ENCODE assay signal across 9 mouse cellular contexts in genomic region chr11:80351832-80352430, GRCm38 (mm10). TPM values are rescaled to one million over a fixed set of nuclear protein-coding genes. Genes with fewer than 3 reads are reported as not detected.
DNase-seq lines count a peak whose midpoint lies in the region; ATAC-seq and TF ChIP-seq lines count a peak whose summit lies in the region.
"Had no signal": no experiment of that assay in that cellular context is flagged by ENCODE, and none has a peak within 500 bp of the region (broad histone marks: within the 10 kb centered on the region; RNA-seq: fewer than 3 reads in every experiment).

No protein-coding gene starts in this region.

- no peaks in the 10 kb centered on the region for H3K4me1 ChIP-seq in embryonic facial prominence, embryonic 10.5 days
- no peaks in the 10 kb centered on the region for H3K4me1 ChIP-seq in heart, postnatal 0 days (ENCODE audit: control insufficient read depth, insufficient read depth)

- no peak overlapping the region for H3K4me3 ChIP-seq in embryonic facial prominence, embryonic 10.5 days
- no peak overlapping the region for H3K4me3 ChIP-seq in heart, postnatal 0 days (ENCODE audit: low read depth, low read length)

- no peaks in the 10 kb centered on the region for H3K9me3 ChIP-seq in embryonic facial prominence, embryonic 10.5 days
- no peaks in the 10 kb centered on the region; the same call in 1 of the 2 replicates for H3K9me3 ChIP-seq in heart, postnatal 0 days (replicated peaks; ENCODE audit: control insufficient read depth, low read length)

- no peak overlapping the region for H3K27ac ChIP-seq in embryonic facial prominence, embryonic 10.5 days (replicated peaks)
- H3K27ac ChIP-seq in heart, postnatal 0 days (ENCODE audit: low read depth) = no peak overlapping the region
- H3K27ac ChIP-seq: macrophage had no signal

- DNase-seq in ES-CJ7 (ENCODE audit: low read depth, low spot score) = peak; percentile 67
- peak; percentile 88 for DNase-seq in adrenal gland, postnatal 25 days
- DNase-seq in embryonic facial prominence, embryonic 10.5 days (ENCODE audit: low spot score) = peak; percentile 85
- DNase-seq in heart, postnatal 0 days (ENCODE audit: low spot score) = peak; percentile 65
- peak; percentile 91 to 93 for DNase-seq in layer of hippocampus, postnatal 10 days (ENCODE audit: low spot score in 2 of 2)
- DNase-seq in right cerebral cortex, postnatal 36 days (ENCODE audit: low spot score in 2 of 2) = peak; percentile 49 to 51
- DNase-seq in yolk sac, embryonic 10.5 days (ENCODE audit: low spot score) = peak; percentile 33

- WGBS in embryonic facial prominence, embryonic 10.5 days = 79% methylated on average over 5 of the region's 5 CpGs
- WGBS in heart, postnatal 0 days = 61% methylated on average over 5 of the region's 5 CpGs

- H3K4me2 ChIP-seq in heart, postnatal 0 days (ENCODE audit: low read depth, low read length) = no peak overlapping the region

- TF ChIP-seq CTCF in heart, postnatal 0 days (IDR thresholded peaks at IDR 0.05; ENCODE audit: low read depth) = peak; percentile 96

- no peak overlapping the region for H3K9ac ChIP-seq in heart, postnatal 0 days (replicated peaks; ENCODE audit: low read depth, low read length)

- TF ChIP-seq EP300 in heart, postnatal 0 days (IDR thresholded peaks at IDR 0.05; ENCODE audit: low read depth) = no peak

- no peaks in the 10 kb centered on the region for H3K36me3 ChIP-seq in embryonic facial prominence, embryonic 10.5 days (replicated peaks)
- H3K36me3 ChIP-seq in heart, postnatal 0 days (replicated peaks; ENCODE audit: control insufficient read depth, insufficient read depth, low read length) = no peaks in the 10 kb centered on the region

- H3K27me3 ChIP-seq in embryonic facial prominence, embryonic 10.5 days (replicated peaks; ENCODE audit: low read depth, poor library complexity, severe bottlenecking) = no peaks in the 10 kb centered on the region
- no peaks in the 10 kb centered on the region for H3K27me3 ChIP-seq in heart, postnatal 0 days (ENCODE audit: control insufficient read depth, insufficient read depth, low read length)

- no peak for ATAC-seq in heart, postnatal 0 days (ENCODE audit: insufficient read depth, low read depth)
- ATAC-seq in megakaryocyte progenitor cell, adult 5-6 weeks (replicated peaks; ENCODE audit: poor library complexity) = peak; percentile 95

RNA-seq across cellular contexts. Expression of gene 5730455P16Rik, which starts 25.9 kb away (rescaled TPM):
- 21.0 and 23.3 TPM in 2 replicates for total RNA-seq in adrenal gland, postnatal 25 days (2021)
- 22.4 and 23.9 TPM in 2 replicates for polyA plus RNA-seq in embryonic facial prominence, embryonic 10.5 days (2016; fragmentation: Nextera tagmentation; extraction: Ambion mirVana)
- 9.2 and 36.9 TPM in 2 replicates for total RNA-seq in heart, postnatal 0 days (2014; rRNA removed; ENCODE audit: low replicate concordance)
- 20.2 and 20.3 TPM in 2 replicates for polyA plus RNA-seq in heart, postnatal 0 days (2015; fragmentation: Nextera tagmentation; extraction: Ambion mirVana)
- total RNA-seq in layer of hippocampus, postnatal 10 days (2021) = 10 to 100 TPM; 43.5 to 46.0 TPM
- total RNA-seq in megakaryocyte progenitor cell, adult 5-6 weeks (2015) = 5.6 and 6.1 TPM in 2 replicates
- 9.0 and 11.3 TPM in 2 replicates for total RNA-seq in megakaryocyte progenitor cell, adult 5-6 weeks (2017)

RNA-seq across cellular contexts. Expression of gene Zfp207, which starts 31.1 kb away (rescaled TPM):
- 158 and 187 TPM in 2 replicates for total RNA-seq in adrenal gland, postnatal 25 days (2021)
- polyA plus RNA-seq in embryonic facial prominence, embryonic 10.5 days (2016; fragmentation: Nextera tagmentation; extraction: Ambion mirVana) = 321 and 322 TPM in 2 replicates
- 185 and 196 TPM in 2 replicates for total RNA-seq in heart, postnatal 0 days (2014; rRNA removed; ENCODE audit: low replicate concordance)
- polyA plus RNA-seq in heart, postnatal 0 days (2015; fragmentation: Nextera tagmentation; extraction: Ambion mirVana) = 114 and 122 TPM in 2 replicates
- 100 to 1,000 TPM; 152 to 164 TPM for total RNA-seq in layer of hippocampus, postnatal 10 days (2021)
- 389 and 414 TPM in 2 replicates for total RNA-seq in megakaryocyte progenitor cell, adult 5-6 weeks (2015)
- 215 and 254 TPM in 2 replicates for total RNA-seq in megakaryocyte progenitor cell, adult 5-6 weeks (2017)

RNA-seq across cellular contexts. Expression of gene Rhbdl3, which starts 51.2 kb away (rescaled TPM):
- 3.3 and 3.8 TPM in 2 replicates for total RNA-seq in adrenal gland, postnatal 25 days (2021)
- 2.1 and 3.7 TPM in 2 replicates for polyA plus RNA-seq in embryonic facial prominence, embryonic 10.5 days (2016; fragmentation: Nextera tagmentation; extraction: Ambion mirVana)
- total RNA-seq in heart, postnatal 0 days (2014; rRNA removed; ENCODE audit: low replicate concordance) = 0.66 and 2.1 TPM in 2 replicates
- polyA plus RNA-seq in heart, postnatal 0 days (2015; fragmentation: Nextera tagmentation; extraction: Ambion mirVana) = 0.38 and 0.75 TPM in 2 replicates
- total RNA-seq in layer of hippocampus, postnatal 10 days (2021) = 10 to 100 TPM; 18.9 to 19.6 TPM
- 0.42 and 0.52 TPM in 2 replicates for total RNA-seq in megakaryocyte progenitor cell, adult 5-6 weeks (2015)
- 0.50 and 1.0 TPM in 2 replicates for total RNA-seq in megakaryocyte progenitor cell, adult 5-6 weeks (2017)

Comparison
In these comparisons a context has a peak if more than half of its experiments do, and no peak if none do; other contexts are left out.
1. DNase-seq: peak in every context shown above with its lines; median percentile 92 in layer of hippocampus, postnatal 10 days; 88 in adrenal gland, postnatal 25 days; 85 in embryonic facial prominence, embryonic 10.5 days; 67 in ES-CJ7; 65 in heart, postnatal 0 days; 50 in right cerebral cortex, postnatal 36 days; 33 in yolk sac, embryonic 10.5 days.